Mouse (Mus musculus) cerebellum, adult 18-20 months (tissue): ENCODE data around the gene Rrbp1.
A peak's percentile ranks its signal among the peaks of the same experiment; 100 is the strongest.

Source experiments
- DNase-seq, 2 experiments: peaks; one replicate each; pipeline ENCODE4 v3.0.0; 2021

The Rrbp1 gene

GRCm38 (mm10) chr2:143953944-143954343 is 57.1 kb downstream of the Rrbp1 start:
- DNase-seq = no peak

GRCm38 (mm10) chr2:143951546-143952315 is 59.3 kb downstream of the Rrbp1 start:
- peak in 1 of 2 experiments; percentile 24 for DNase-seq

GRCm38 (mm10) chr2:143951028-143951420 is 60.0 kb downstream of the Rrbp1 start:
- DNase-seq = no peak

DNA sequence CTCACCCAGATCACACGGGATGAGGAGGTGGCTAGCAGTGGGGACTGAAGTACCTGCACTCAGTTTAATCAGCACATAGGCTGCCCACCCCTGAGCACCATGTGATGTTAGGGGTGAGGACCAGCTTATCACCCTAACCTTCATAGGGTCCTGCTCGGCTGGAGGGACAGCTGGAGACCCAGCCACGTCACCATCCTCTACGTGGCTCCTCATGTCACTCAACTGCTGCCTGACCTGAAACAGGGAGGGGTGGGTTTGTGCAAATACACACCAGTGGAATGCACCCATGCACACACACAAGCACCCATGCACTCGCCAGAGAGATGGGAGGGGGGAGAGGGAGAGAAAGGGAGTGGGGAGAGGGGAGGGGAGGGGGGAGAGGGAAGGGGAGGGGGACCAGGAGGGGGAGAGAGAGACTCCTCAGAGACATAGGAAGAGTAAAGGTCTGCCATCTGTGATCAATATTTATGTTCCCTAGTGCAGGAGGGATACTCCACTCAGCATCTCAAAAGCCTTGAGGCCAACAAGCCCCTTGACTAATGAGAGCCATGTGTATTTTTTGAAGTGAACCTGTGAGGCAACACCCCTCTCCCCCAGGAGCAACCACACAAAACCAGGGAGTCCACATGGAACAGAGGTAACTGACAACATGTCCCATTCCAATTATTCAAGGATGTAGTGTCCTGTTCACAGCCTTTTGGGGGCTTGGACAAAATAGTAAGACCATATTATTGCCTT is 60.6 kb downstream of the Rrbp1 start:
- no peak for DNase-seq

- DNase-seq = no peak
Observed at GRCm38 (mm10) chr2:143949217-143949616, 61.8 kb downstream of the Rrbp1 start.

GRCm38 (mm10) chr2:143948416-143948815 is 62.6 kb downstream of the Rrbp1 start:
- no peak for DNase-seq

DNA sequence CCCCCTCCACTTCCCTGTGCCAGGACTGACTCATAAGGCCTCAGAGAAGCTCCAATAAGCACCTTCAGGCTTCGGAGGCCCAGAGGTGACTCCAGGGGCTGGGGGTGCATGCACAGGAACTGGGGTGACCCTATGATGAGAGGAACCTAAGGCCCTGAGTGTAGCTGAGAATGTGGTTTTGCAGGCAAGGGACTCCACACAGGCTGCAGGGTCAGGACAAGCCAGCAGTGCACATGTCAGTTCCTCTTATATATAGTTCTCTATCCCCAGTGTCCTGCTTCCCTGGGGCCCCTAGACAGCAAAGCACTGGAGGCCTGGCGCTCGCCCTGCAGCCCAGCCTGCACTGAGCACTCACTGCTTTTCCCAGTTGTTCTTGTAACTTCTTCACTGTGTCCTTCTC is 63.1 kb downstream of the Rrbp1 start:
- DNase-seq = no peak

- DNase-seq = no peak
Observed at GRCm38 (mm10) chr2:143946399-143946798, 64.7 kb downstream of the Rrbp1 start.

- no peak for DNase-seq
Observed at GRCm38 (mm10) chr2:143945466-143946075, 65.5 kb downstream of the Rrbp1 start.

DNA sequence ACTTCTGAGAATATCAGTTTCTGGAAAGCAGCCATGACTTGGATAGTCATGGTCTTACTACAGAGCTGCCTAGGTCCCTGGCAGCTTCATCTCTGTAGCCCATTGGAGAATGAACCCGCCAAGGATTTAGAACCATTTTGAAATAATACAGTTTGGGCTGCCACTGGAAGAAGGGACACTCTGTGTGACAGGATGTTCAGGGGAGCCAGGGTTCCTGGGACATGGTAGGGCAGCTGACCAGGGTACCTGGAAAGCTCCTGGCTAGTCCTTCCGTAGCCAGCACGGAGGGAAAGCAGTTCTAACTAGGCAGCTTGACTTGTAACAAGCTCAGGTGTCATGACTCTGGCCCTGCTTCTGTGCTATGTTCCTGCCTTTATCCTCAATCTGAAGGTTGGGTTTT is 66.3 kb downstream of the Rrbp1 start:
- no peak for DNase-seq

GRCm38 (mm10) chr2:143940406-143940805 is 70.7 kb downstream of the Rrbp1 start:
- DNase-seq = no peak

- DNase-seq = no peak
Observed at GRCm38 (mm10) chr2:143937861-143938260, 73.2 kb downstream of the Rrbp1 start.

GRCm38 (mm10) chr2:143934439-143934838 is 76.6 kb downstream of the Rrbp1 start:
- DNase-seq = no peak

GRCm38 (mm10) chr2:143933516-143933915 is 77.5 kb downstream of the Rrbp1 start:
- no peak for DNase-seq

DNA sequence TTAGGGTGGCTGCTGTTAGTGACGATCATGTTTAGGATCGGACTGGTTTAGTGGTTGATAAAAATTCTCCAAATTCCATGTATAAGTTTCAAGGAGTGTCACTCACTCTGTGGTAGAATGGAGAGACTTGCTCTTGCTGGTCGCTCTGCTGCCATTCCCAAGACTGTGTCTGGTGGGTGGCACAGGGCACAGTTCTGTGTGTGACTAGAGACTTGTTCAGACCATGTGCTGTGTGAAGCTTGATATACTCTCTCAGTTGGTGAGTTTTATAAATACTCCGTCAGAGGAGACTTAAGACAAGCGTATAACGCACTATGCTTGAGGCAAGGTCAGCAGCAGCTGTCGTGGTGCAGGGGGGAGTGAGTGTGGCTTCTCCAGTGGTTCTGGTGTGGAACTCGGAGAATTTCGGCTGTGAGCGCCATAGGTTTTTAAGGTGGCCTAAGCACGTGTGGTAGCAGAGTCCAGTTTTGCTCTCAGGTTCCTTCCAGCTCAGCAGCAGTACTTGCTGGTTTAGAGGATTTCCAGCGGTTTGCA is 78.7 kb downstream of the Rrbp1 start:
- no peak for DNase-seq

DNA sequence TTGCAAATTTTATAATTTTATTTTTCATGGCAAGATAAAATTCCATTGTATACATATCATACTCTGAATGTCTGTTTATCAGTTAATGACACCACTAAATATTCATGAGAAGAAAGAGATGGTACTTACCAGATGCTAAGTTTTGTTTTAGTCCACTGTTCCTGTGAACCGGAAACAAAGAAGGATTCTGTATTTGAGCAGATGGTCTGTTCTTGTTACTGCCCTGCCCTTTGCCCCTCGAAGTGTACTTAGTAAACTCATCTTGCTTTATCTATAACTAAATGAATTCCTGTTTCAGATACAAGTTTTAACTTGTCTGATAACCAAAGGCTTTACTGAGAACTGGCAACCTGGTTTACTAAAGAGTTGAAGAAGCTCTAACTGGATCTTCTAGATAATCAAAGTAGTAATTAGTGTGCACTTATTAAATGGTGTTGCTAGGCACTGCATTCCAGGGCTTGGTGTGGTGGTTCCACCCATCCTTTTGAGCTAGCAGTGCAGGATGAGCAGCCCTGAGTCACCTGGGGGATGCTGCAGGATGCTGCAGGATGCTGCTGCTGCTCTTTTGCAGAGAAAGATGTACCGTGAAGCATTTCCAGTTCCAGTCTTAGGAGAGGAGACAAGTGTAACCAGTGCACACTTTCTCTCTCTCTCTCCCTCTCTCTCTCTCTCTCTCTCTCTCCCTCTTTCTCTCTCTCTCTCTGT is 81.3 kb downstream of the Rrbp1 start:
- no peak for DNase-seq

- no peak for DNase-seq
Observed at GRCm38 (mm10) chr2:143925826-143926225, 85.2 kb downstream of the Rrbp1 start.

- DNase-seq = no peak
Observed at GRCm38 (mm10) chr2:143924085-143924484, 87.0 kb downstream of the Rrbp1 start.

- DNase-seq = no peak
Observed at GRCm38 (mm10) chr2:143918831-143919502, 92.1 kb downstream of the Rrbp1 start.

- DNase-seq = no peak
Observed at GRCm38 (mm10) chr2:143917622-143918021, 93.4 kb downstream of the Rrbp1 start.

GRCm38 (mm10) chr2:143916229-143916628 is 94.8 kb downstream of the Rrbp1 start:
- peak in 1 of 2 experiments; percentile 24 for DNase-seq

DNA sequence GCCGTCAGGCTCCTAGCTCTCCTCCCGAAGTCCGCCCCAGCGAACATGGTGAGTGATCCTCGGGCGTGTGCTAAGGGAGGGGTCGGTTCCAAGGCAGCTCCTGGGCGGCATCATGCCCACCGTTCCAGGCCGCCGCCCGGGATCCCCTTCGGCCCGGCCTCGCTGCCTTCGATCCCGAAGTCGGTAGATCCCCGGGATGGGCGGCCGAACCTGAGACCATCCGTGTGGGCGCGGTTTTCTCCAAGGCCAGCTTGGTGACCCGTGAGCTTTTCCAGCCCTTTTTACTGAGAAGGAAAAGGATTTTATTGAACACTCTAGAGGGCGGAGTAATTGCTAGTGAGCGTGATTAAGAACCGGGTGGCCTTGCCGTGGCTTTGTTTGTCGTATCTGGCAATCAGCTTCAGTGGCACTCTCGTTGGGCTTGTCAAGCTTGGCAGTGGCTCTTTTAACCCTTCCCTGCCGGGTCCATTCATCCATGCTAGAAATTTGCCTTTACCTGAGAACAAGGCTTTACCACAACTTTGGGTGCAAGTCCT is 95.4 kb downstream of the Rrbp1 start:
- DNase-seq = peak in 1 of 2 experiments; percentile 56
